Mouse (Mus musculus) layer of hippocampus, adult 6 months (tissue): ENCODE results near the gene Eme2. TPM values are rescaled to one million over a fixed set of nuclear protein-coding genes. Genes with fewer than 3 reads are reported as not detected.

ENCODE experiments used
- long read RNA-seq, 2 experiments: library from polyadenylated mRNA; unstranded; transcript quantifications; one replicate each; pipeline ENCODE4 v2.0.0; 2019 to 2020
- polyA plus RNA-seq: library from polyadenylated mRNA; unstranded; fragments of <200 nt; fragmentation: Nextera tagmentation; gene quantifications from 2 replicates; pipeline ENCODE4 v1.2.3, GENCODE M21; 2021

Eme2 gene
- polyA plus RNA-seq, result 15.7 and 16.4 TPM in 2 replicates
- long read RNA-seq, experiment 1, full-length matches to known transcripts, result 13 of 34 reads
- long read RNA-seq, experiment 1, partial matches to known transcripts, result 8 of 34 reads
- long read RNA-seq, experiment 1, other reads (novel, unspliced or antisense), result 13 of 34 reads
- long read RNA-seq, experiment 2, full-length matches to known transcripts, result 49 of 125 reads
- long read RNA-seq, experiment 2, partial matches to known transcripts, result 25 of 125 reads
- long read RNA-seq, experiment 2, other reads (novel, unspliced or antisense), result 51 of 125 reads

GRCm38 (mm10) chr17:24894995-24895547, at the start of gene Eme2, which contains the start of gene Mrps34:
TSS of gene Eme2 (minus strand) at chr17:24895087.
TSS of gene Mrps34 (plus strand) at chr17:24895116.

GRCm38 (mm10) chr17:24936259-24937237, 41.7 kb upstream of the Eme2 start, which contains the start of gene Mapk8ip3:
TSS of gene Mapk8ip3 (minus strand) at chr17:24936977.

GRCm38 (mm10) chr17:24896241-24896992, 1.5 kb upstream of the Eme2 start, which contains the start of gene Nme3:
TSS of gene Nme3 (plus strand) at chr17:24896500.

GRCm38 (mm10) chr17:24886134-24886931, 8.6 kb downstream of the Eme2 start, which contains the start of the genes Nubp2 and Spsb3:
TSS of gene Nubp2 (minus strand) at chr17:24886349.
TSS of gene Spsb3 (plus strand) at chr17:24886643.

GRCm38 (mm10) chr17:24865776-24866175, 29.1 kb downstream of the Eme2 start, which contains the start of gene Igfals:
TSS of gene Igfals (plus strand) at chr17:24865997.

GRCm38 (mm10) chr17:24850065-24850772, 44.7 kb downstream of the Eme2 start, which contains the start of gene Fahd1:
TSS of gene Fahd1 (minus strand) at chr17:24850364.

GRCm38 (mm10) chr17:24839842-24840241, 55.0 kb downstream of the Eme2 start, which contains the start of gene Hagh:
TSS of gene Hagh (plus strand) at chr17:24840143.

Other genes starting within 250 kb of the Eme2 start
- 41.7 and 49.7 TPM in 2 replicates for gene Slc9a3r2, start 244.8 kb downstream of the Eme2 start, polyA plus RNA-seq
- 1.2 TPM in 2 replicates for gene Npw, start 236.6 kb downstream of the Eme2 start, polyA plus RNA-seq
- gene Zfp598, start 225.4 kb downstream of the Eme2 start, polyA plus RNA-seq, result 0.99 and 1.2 TPM in 2 replicates
- gene Syngr3, start 205.1 kb downstream of the Eme2 start, polyA plus RNA-seq, result 304 and 365 TPM in 2 replicates
- 30.7 and 34.3 TPM in 2 replicates for gene Gfer, start 198.9 kb downstream of the Eme2 start, polyA plus RNA-seq
- gene Noxo1, start 198.9 kb downstream of the Eme2 start, polyA plus RNA-seq, result 0.87 and 0.93 TPM in 2 replicates
- 23.2 and 24.5 TPM in 2 replicates for gene Tbl3, start 187.4 kb downstream of the Eme2 start, polyA plus RNA-seq
- not detected in 2 replicates for gene Rnf151, start 177.0 kb downstream of the Eme2 start, polyA plus RNA-seq
- 1,412 and 1,765 TPM in 2 replicates for gene Rps2, start 177.0 kb downstream of the Eme2 start, polyA plus RNA-seq
- gene Ndufb10, start 170.6 kb downstream of the Eme2 start, polyA plus RNA-seq, result 1,096 and 1,134 TPM in 2 replicates
- gene Rpl3l, start 167.3 kb downstream of the Eme2 start, polyA plus RNA-seq, result 0.50 TPM in 1 of 2 replicates, not detected in the other
- 9.1 and 9.3 TPM in 2 replicates for gene Msrb1, start 158.4 kb downstream of the Eme2 start, polyA plus RNA-seq
- gene Hs3st6, start 142.1 kb downstream of the Eme2 start, polyA plus RNA-seq, result 0.54 and 0.67 TPM in 2 replicates
- gene Meiob, start 90.8 kb downstream of the Eme2 start, polyA plus RNA-seq, result not detected in 2 replicates
- gene Hagh, start 54.9 kb downstream of the Eme2 start, polyA plus RNA-seq, result 305 and 325 TPM in 2 replicates
- gene Fahd1, start 44.7 kb downstream of the Eme2 start, polyA plus RNA-seq, result 25.1 and 25.5 TPM in 2 replicates
- 0.20 TPM in 1 of 2 replicates, not detected in the other for gene Igfals, start 29.1 kb downstream of the Eme2 start, polyA plus RNA-seq
- 54.0 and 61.7 TPM in 2 replicates for gene Nubp2, start 8.7 kb downstream of the Eme2 start, polyA plus RNA-seq
- 82.3 and 84.0 TPM in 2 replicates for gene Spsb3, start 8.4 kb downstream of the Eme2 start, polyA plus RNA-seq
- 173 and 187 TPM in 2 replicates for gene Mrps34, start within 50 bp of the Eme2 start, polyA plus RNA-seq
- 121 and 122 TPM in 2 replicates for gene Nme3, start 1.4 kb upstream of the Eme2 start, polyA plus RNA-seq
- gene Mapk8ip3, start 41.9 kb upstream of the Eme2 start, polyA plus RNA-seq, result 52.4 and 55.8 TPM in 2 replicates
- gene Jpt2, start 65.6 kb upstream of the Eme2 start, polyA plus RNA-seq, result 4.7 and 5.9 TPM in 2 replicates
- 6.2 and 7.0 TPM in 2 replicates for gene Cramp1l, start 120.7 kb upstream of the Eme2 start, polyA plus RNA-seq
- 4.3 and 6.4 TPM in 2 replicates for gene Ift140, start 121.0 kb upstream of the Eme2 start, polyA plus RNA-seq
- 15.0 and 15.1 TPM in 2 replicates for gene Tmem204, start 188.5 kb upstream of the Eme2 start, polyA plus RNA-seq
- gene Telo2, start 220.9 kb upstream of the Eme2 start, polyA plus RNA-seq, result 9.6 and 9.7 TPM in 2 replicates
- gene Ptx4, start 225.7 kb upstream of the Eme2 start, polyA plus RNA-seq, result 0.79 and 0.80 TPM in 2 replicates
- 31.4 and 33.7 TPM in 2 replicates for gene Clcn7, start 238.3 kb upstream of the Eme2 start, polyA plus RNA-seq